Mouse (Mus musculus) heart, postnatal 0 days (tissue): ENCODE data around the gene Tnnc1. TPM values are rescaled to one million over a fixed set of nuclear protein-coding genes. Genes with fewer than 3 reads are reported as not detected.

Experiments
- ATAC-seq: fragments of 200-750 bp; cut with Nextera tagmentation; 2 replicates; pipeline ENCODE4 v1.8.0; 2017; ENCODE audit warnings: low read depth, moderate number of reproducible peaks, moderate library complexity; ENCODE audit not compliant: insufficient read depth
- DNase-seq: peaks from one replicate; pipeline ENCODE4 v3.0.0-alpha.2; 2016; ENCODE audit warnings: low spot score
- H3K27ac ChIP-seq: fragments of 300-500 bp; sonication (generic); 2 replicates; pipeline ENCODE4 v1.5.1; 2014; ENCODE audit warnings: low read depth, mild to moderate bottlenecking
- H3K27me3 ChIP-seq: fragments of 300-500 bp; sonication (generic); 2 replicates; pipeline ENCODE4 v1.6.1; 2014; ENCODE audit warnings: low read length, mixed read lengths; ENCODE audit not compliant: control insufficient read depth, insufficient read depth
- H3K36me3 ChIP-seq: fragments of 300-500 bp; sonication (generic); replicated peaks from 2 replicates; pipeline ENCODE4 v1.6.1; 2014; ENCODE audit warnings: low read length, mixed read lengths; ENCODE audit not compliant: control insufficient read depth, insufficient read depth
- H3K4me1 ChIP-seq: fragments of 300-500 bp; sonication (generic); 2 replicates; pipeline ENCODE4 v1.6.1; 2014; ENCODE audit warnings: antibody characterized with exemption; ENCODE audit not compliant: control insufficient read depth, insufficient read depth
- H3K4me2 ChIP-seq: fragments of 300-500 bp; sonication (generic); 2 replicates; pipeline ENCODE4 v1.6.1; 2014; ENCODE audit warnings: low read depth, mild to moderate bottlenecking, low read length, moderate library complexity
- H3K4me3 ChIP-seq: fragments of 300-500 bp; sonication (generic); 2 replicates; pipeline ENCODE4 v1.5.1; 2014; ENCODE audit warnings: low read depth, low read length
- H3K9ac ChIP-seq: fragments of 300-500 bp; sonication (generic); replicated peaks from 2 replicates; pipeline ENCODE4 v1.6.1; 2014; ENCODE audit warnings: low read depth, low read length, mixed read lengths
- H3K9me3 ChIP-seq: fragments of 300-500 bp; sonication (generic); replicated peaks from 2 replicates; pipeline ENCODE4 v1.6.1; 2016; ENCODE audit warnings: low read length; ENCODE audit not compliant: control insufficient read depth
- CTCF ChIP-seq: IDR thresholded peaks from 2 replicates; pipeline ENCODE4 v1.5.1; 2016; ENCODE audit warnings: antibody characterized with exemption, control low read depth, low read depth
- EP300 ChIP-seq: IDR thresholded peaks from 2 replicates; pipeline ENCODE4 v1.6.1; 2016; ENCODE audit warnings: antibody characterized with exemption, low read depth
- WGBS: fragments of 180-500 bp; shearing (Covaris S2); extraction: QIAGEN DNeasy Blood & Tissue Kit; methylation state at CpG from one replicate; pipeline ENCODE4 v1.1.7; 2014; 5-methylcytosine and 5-hydroxymethylcytosine counted together
- polyA plus RNA-seq: library from polyadenylated mRNA; unstranded; fragments of >200 nt; fragmentation: Nextera tagmentation; extraction: Ambion mirVana; gene quantifications from 2 replicates; pipeline ENCODE4 v1.2.1, GENCODE M21; 2015
- total RNA-seq: library from RNA; depleted of rRNA; stranded (reverse); fragments of >200 nt; gene quantifications from 2 replicates; pipeline ENCODE4 v1.2.3, GENCODE M21; 2014; ENCODE audit warnings: low replicate concordance

The Tnnc1 gene
- total and polyA plus RNA-seq, 2 experiments from 2014 or later, result 3,145 to 7,680 TPM

DNA sequence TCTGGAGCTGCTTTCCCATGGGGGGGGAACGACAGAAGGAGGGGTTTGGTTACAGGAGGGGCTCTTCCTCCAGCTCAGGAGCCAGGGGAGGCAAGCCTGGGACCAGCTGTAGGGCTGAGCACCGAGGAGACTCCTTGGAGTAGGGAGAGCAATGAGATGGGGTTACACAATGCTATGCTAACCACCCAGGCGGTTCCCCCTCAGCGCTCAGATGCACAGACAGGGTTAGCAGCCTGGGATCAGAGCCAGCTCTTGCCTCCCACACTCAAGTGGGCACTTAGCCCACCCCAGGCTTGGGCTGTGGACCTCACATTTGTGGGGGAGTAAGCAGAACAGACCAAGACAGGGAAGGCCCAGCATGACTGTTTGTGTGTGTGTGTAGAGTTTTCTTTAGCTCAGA is 18.9 kb downstream of the Tnnc1 start:
- WGBS, result 19% methylated on average over 4 of the region's 4 CpGs
- ATAC-seq (peak; percentile 34), DNase-seq (no peak)
- Histone ChIP-seq H3K4me1 (peaks cover 41% of the 10 kb centered on the region), H3K4me3 (no peak overlapping the region), H3K9ac (no peak overlapping the region), H3K27ac (peak overlapping the region; percentile 39), H3K36me3 (no peaks in the 10 kb centered on the region), H3K9me3 (no peaks in the 10 kb centered on the region), H3K27me3 (no peaks in the 10 kb centered on the region), H3K4me2 (no peak overlapping the region)
- TF ChIP-seq EP300 (no peak), CTCF (no peak)

DNA sequence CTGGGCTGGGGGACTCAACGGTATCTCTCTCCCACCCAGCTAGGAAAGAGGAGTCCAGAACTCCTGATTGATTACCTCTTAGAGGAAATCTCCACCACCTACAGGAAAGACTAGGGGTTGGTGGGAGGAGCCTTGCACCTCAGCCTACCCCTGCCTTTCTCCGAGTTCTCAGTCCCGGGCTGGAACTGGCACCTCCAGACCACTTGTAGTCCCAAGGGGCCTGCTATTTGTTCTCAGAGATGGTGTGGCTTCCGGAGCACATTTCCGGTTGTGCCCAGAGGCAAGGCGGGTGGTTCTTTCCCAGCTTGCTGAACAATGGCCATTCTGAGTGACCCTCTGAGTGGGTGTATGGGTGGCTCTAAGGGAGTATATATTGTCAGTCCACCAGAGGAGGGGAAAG is 20.1 kb downstream of the Tnnc1 start:
- TF ChIP-seq EP300 (0 out of 2 replicates have a peak, but pooled peaks have one; percentile 29), CTCF (no peak)
- Histone ChIP-seq H3K9ac (no peak overlapping the region), H3K27ac (peak overlapping the region; percentile 39), H3K27me3 (no peaks in the 10 kb centered on the region), H3K36me3 (no peaks in the 10 kb centered on the region), H3K9me3 (no peaks in the 10 kb centered on the region), H3K4me2 (no peak overlapping the region), H3K4me1 (peaks cover 41% of the 10 kb centered on the region), H3K4me3 (no peak overlapping the region)
- ATAC-seq (no peak), DNase-seq (no peak)
- WGBS, result 65% methylated on average over 6 of the region's 6 CpGs

DNA sequence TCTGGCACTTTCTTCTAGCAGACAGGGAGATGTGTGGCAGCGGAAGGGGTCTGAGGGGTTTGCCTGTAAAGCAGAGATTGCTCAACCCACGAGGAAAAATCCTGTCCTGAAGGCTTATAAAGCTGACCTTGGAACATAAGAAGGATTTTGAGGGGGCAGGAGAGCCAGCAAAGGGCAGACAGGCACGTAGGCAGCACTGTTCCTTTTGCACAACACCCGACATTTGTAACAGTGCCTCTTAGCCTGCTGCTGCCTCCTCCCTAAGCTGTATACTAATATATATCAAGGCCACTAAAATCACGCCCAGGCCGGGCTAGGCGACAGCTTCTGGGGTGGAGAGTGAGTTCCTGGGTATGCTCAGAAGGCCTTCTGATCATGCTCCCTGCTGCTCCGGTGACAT is 22.3 kb downstream of the Tnnc1 start:
- Histone ChIP-seq H3K9me3 (no peaks in the 10 kb centered on the region), H3K4me2 (no peak overlapping the region), H3K27me3 (no peaks in the 10 kb centered on the region), H3K4me1 (peaks cover 31% of the 10 kb centered on the region), H3K27ac (peak overlapping the region; percentile 33; the same call in 1 of the 2 replicates), H3K36me3 (no peaks in the 10 kb centered on the region), H3K4me3 (no peak overlapping the region), H3K9ac (no peak overlapping the region)
- no peak for TF ChIP-seq EP300
- no peak for TF ChIP-seq CTCF
- DNase-seq (no peak), ATAC-seq (no peak)
- 55% methylated on average over 8 of the region's 8 CpGs for WGBS

DNA sequence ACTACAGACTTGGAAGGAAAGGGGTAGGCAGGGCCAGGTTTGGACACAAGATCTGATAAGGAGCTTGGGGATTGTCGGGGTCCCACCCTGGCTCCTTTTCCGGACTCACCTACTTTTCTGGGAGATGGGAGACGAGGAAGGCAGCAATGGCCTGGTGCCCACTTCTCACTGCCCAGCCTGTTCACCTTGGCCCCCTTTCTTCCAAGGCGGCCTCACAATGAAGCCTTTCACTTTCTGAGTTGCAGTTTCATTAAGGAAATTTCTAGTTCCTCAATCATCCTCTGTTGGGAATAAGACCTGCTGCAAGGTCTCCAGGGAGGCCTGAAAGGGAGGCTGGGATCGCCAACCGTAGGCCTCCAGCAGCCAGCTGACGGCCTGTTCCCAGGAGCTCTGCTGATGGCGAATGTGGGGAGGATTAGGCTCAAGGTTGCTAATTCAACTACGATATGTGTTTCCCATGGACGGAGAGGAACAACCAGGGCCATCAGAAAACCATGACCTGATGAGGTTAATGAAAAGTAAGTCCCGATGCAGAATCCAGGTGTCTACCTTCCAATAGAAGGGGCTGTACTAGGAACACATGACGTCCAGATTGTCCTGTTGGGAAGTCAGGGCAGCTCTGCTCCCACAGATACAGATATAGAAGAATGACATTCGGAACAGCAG is 24.4 kb downstream of the Tnnc1 start:
- TF ChIP-seq CTCF (no peak), EP300 (no peak)
- no peaks in the 10 kb centered on the region for H3K27me3 ChIP-seq
- H3K4me1 ChIP-seq, result peaks cover 20% of the 10 kb centered on the region
- no peak for DNase-seq
- no peak overlapping the region for H3K4me3 ChIP-seq
- H3K9me3 ChIP-seq, result no peaks in the 10 kb centered on the region
- H3K27ac ChIP-seq, result peak overlapping the region; percentile 66
- H3K9ac ChIP-seq, result no peak overlapping the region
- H3K36me3 ChIP-seq, result no peaks in the 10 kb centered on the region
- no peak for ATAC-seq
- no peak overlapping the region for H3K4me2 ChIP-seq
- WGBS, result 62% methylated on average over 13 of the region's 13 CpGs

DNA sequence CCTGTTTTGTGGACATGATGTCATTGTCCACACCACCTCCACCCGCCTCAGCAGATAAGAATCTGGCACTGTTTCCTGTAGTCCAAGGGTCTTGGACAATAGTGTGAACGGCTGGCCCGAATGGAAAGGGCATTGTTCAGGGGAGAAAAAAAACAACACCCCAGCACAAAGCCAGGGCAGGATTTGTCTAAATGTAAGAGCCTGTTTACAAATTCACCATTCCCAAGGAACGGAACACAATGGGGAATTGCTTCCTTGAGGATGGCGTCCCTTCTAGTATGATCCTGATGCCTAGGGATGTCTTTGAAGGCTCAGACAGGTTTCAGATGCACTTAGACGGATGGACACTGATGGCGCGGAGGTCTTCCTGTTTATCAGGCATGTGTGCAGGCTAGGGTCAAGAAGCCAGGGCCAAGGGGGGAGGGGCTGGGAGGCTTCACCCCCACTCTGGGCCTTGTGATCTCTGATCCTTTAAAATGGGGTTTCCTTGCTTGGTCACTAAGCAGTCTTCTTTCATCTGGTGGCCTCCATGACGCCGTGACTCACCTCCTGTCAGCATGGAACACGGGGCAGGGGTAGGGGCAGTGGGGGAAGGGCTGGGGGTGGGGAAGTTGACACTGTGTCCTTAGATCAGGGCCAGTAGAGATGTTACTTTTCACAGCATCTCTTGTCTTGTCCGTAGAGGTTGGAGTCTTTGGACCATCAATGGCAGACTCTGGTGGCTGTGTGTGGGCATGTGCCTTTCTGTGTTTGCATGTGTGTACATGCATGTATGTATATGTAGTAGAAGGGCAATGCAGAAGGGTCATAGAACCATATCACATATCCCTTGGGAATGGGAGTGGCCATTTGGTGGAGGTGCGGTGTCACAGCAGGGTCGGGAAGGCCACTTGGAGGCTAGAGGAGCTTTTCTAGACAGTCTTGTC is 25.2 kb downstream of the Tnnc1 start:
- H3K4me3 ChIP-seq, result no peak overlapping the region
- no peak overlapping the region for H3K9ac ChIP-seq
- no peak overlapping the region for H3K4me2 ChIP-seq
- peak overlapping the region; percentile 66 for H3K27ac ChIP-seq
- H3K4me1 ChIP-seq, result peaks cover 14% of the 10 kb centered on the region; the same call in 1 of the 2 replicates
- H3K36me3 ChIP-seq, result no peaks in the 10 kb centered on the region; the same call in 1 of the 2 replicates
- 68% methylated on average over 14 of the region's 14 CpGs for WGBS
- H3K27me3 ChIP-seq, result no peaks in the 10 kb centered on the region
- DNase-seq, result peak; percentile 15
- no peaks in the 10 kb centered on the region for H3K9me3 ChIP-seq
- ATAC-seq, result peak; percentile 54
- peak; percentile 82 for TF ChIP-seq EP300
- no peak for TF ChIP-seq CTCF
